Mouse (Mus musculus): ENCODE data around the gene D630036H23Rik. TPM values are rescaled to one million over a fixed set of nuclear protein-coding genes. Genes with fewer than 3 reads are reported as not detected.

The D630036H23Rik gene
- 2.4 and 2.8 TPM in 2 replicates for polyA plus RNA-seq (2015; fragmentation: Nextera tagmentation; extraction: Ambion mirVana)

DNA sequence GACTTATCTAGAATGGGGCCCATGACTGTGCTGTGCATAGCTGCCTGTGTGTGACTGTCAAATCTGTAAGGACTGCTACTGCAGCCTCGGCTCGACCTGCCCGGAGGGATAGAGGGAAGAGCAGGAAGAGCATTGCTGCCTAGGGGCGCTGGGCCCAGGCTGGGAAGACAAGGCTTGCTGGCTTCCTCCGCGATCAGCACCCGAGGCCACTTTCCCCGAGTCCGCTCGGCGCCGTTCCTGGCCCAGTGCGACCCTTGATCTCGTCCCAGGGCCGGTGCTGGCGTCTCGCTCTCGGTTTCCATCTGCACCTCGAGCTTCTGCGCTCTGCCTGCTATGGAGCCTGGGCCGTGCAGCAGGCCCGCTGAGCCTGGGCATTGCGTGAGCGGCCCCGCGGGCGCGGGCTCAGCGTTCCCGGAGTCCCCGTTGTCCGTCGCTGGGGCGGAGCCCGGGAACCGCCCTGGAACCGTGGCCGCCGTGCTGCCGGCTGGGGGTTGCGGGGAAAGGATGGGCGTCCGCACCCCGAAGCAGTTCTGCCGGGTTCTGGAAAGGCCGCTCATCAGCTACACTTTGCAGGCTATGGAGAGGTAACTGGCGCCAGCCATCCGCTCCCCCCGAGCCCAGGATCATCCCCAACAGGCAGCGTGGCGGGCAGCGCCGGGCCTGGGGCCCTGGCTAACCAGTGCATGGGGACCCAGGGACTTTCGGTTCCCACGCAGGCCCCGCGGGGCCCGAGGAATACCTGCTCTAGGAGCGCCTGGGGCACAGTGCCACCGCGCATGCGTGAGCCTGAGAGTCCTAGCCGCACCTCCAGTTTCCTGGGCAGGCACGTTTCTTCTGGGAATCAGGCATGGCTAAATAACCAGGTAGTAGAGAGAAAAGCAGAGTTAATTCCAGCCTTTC lies at the start of gene D630036H23Rik, which contains the start of gene Ispd:
D630036H23Rik (minus strand) TSS at position 741 of the 900 bp plus-strand sequence.
Ispd (plus strand) TSS at position 10 of the 900 bp plus-strand sequence.

Other genes with a start within 250 kb of the D630036H23Rik start
- gene Ankmy2, start 225.1 kb downstream of the D630036H23Rik start, polyA plus RNA-seq (2015; fragmentation: Nextera tagmentation; extraction: Ambion mirVana): 78.5 and 79.3 TPM in 2 replicates
- gene Bzw2, start 224.1 kb downstream of the D630036H23Rik start, polyA plus RNA-seq (2015; fragmentation: Nextera tagmentation; extraction: Ambion mirVana): 243 and 256 TPM in 2 replicates
- gene Lrrc72, start 128.8 kb downstream of the D630036H23Rik start, polyA plus RNA-seq (2015; fragmentation: Nextera tagmentation; extraction: Ambion mirVana): not detected in 2 replicates
- gene Sostdc1, start 68.0 kb downstream of the D630036H23Rik start, polyA plus RNA-seq (2015; fragmentation: Nextera tagmentation; extraction: Ambion mirVana): 23.8 and 26.8 TPM in 2 replicates
- 18.7 and 19.4 TPM in 2 replicates for gene Ispd, start 731 bp downstream of the D630036H23Rik start, polyA plus RNA-seq (2015; fragmentation: Nextera tagmentation; extraction: Ambion mirVana)